Mouse (Mus musculus): ENCODE measurements around the gene Arih1. TPM values are rescaled to one million over a fixed set of nuclear protein-coding genes. Genes with fewer than 3 reads are reported as not detected.

The Arih1 gene
- 23.8 and 25.3 TPM in 2 replicates for polyA plus RNA-seq (2016; fragmentation: Nextera tagmentation; extraction: Ambion mirVana)

GRCm38 (mm10) chr9:59486549-59487065 lies at the start of gene Arih1:
TSS of gene Arih1 (minus strand) at chr9:59486618.
- Histone ChIP-seq H3K4me2 (peak within 1 kb of the TSS; percentile 87), H3K27me3 (no peaks in the 10 kb centered on the region), H3K27ac (peak within 1 kb of the TSS; percentile 100), H3K9me3 (no peaks in the 10 kb centered on the region), H3K4me1 (replicated peaks) (peaks cover 10% of the 10 kb centered on the region; the same call in 1 of the 2 replicates), H3K4me3 (replicated peaks) (peak within 1 kb of the TSS; percentile 99), H3K36me3 (0 out of 2 replicates have a peak, but pooled peaks cover 12% of the 10 kb centered on the region), H3K9ac (replicated peaks) (peak within 1 kb of the TSS; percentile 99)
- under 1% methylated on average over 45 of the region's 56 CpGs for WGBS
- ATAC-seq (ENCODE audit: insufficient number of reproducible peaks, insufficient read depth, low FRiP score, low TSS enrichment, low read depth) = peak; percentile 97

GRCm38 (mm10) chr9:59533889-59534288 lies 47.5 kb upstream of the Arih1 start:
- H3K9me3 ChIP-seq = no peaks in the 10 kb centered on the region
- H3K4me3 ChIP-seq (replicated peaks) = no peak overlapping the region
- 0 out of 2 replicates have a peak, but pooled peaks cover under 1% of the 10 kb centered on the region for H3K4me1 ChIP-seq (replicated peaks)
- no peaks in the 10 kb centered on the region for H3K36me3 ChIP-seq
- 0 out of 2 replicates have a peak, but pooled peaks cover 2% of the 10 kb centered on the region for H3K27me3 ChIP-seq
- ATAC-seq (ENCODE audit: insufficient number of reproducible peaks, insufficient read depth, low FRiP score, low TSS enrichment, low read depth) = no peak
- no peak overlapping the region for H3K27ac ChIP-seq
- H3K9ac ChIP-seq (replicated peaks) = no peak overlapping the region
- WGBS = 60% methylated on average over 4 of the region's 4 CpGs
- no peak overlapping the region for H3K4me2 ChIP-seq

DNA sequence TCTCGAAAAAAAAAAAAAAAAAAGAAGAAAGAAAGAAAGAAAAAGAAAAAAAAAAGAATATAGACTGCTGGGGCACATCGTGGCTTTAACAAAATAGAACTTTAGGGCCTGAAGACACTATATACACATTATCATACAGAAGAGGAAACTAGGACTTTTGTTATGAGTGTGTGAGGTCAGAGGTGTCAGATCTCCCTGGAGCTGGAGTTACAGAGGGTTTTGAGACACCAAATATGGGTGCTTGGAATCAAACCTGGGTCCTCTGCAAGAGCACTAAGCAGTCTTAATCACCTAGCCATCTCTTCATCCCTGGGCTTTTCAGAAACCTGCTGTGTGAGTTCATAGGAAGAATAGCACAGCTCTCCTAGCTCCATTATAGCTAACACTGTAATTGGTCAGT lies 47.0 kb upstream of the Arih1 start:
- Histone ChIP-seq H3K4me3 (replicated peaks) (no peak overlapping the region), H3K4me1 (replicated peaks) (no peaks in the 10 kb centered on the region), H3K9ac (replicated peaks) (no peak overlapping the region), H3K36me3 (no peaks in the 10 kb centered on the region), H3K27ac (no peak overlapping the region), H3K9me3 (no peaks in the 10 kb centered on the region), H3K4me2 (no peak overlapping the region), H3K27me3 (0 out of 2 replicates have a peak, but pooled peaks cover 2% of the 10 kb centered on the region)
- WGBS = 80% methylated on average over 2 of the region's 2 CpGs
- no peak for ATAC-seq (ENCODE audit: insufficient number of reproducible peaks, insufficient read depth, low FRiP score, low TSS enrichment, low read depth)

- no peak overlapping the region for H3K27ac ChIP-seq
- no peak for ATAC-seq (ENCODE audit: insufficient number of reproducible peaks, insufficient read depth, low FRiP score, low TSS enrichment, low read depth)
- WGBS = 55% methylated on average over 5 of the region's 5 CpGs
Measured at GRCm38 (mm10) chr9:59531645-59532044, 45.2 kb upstream of the Arih1 start.

DNA sequence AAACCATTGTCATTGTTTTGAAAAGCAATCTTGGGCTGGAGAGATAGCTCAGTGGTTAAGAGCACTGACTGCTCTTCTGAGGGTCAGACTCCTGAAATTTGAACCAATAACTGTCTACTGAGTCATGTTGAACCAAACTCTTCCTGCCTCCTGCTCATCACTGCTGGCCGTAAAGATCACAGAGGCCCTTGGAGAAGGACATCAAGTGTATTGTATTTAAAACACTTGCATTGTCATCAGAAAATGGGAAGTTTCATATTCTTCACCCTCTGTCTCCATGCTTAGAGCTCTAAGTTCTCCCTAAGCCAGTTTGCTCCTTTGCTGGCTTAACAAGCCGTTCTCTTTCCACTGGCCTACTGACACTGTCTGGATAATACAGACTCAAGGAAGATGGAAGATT lies 41.9 kb upstream of the Arih1 start:
- no peak overlapping the region for H3K4me3 ChIP-seq (replicated peaks)
- no peaks in the 10 kb centered on the region for H3K27me3 ChIP-seq
- no peaks in the 10 kb centered on the region for H3K9me3 ChIP-seq
- no peak for ATAC-seq (ENCODE audit: insufficient number of reproducible peaks, insufficient read depth, low FRiP score, low TSS enrichment, low read depth)
- no peaks in the 10 kb centered on the region for H3K36me3 ChIP-seq
- no peaks in the 10 kb centered on the region for H3K4me1 ChIP-seq (replicated peaks)
- no peak overlapping the region for H3K9ac ChIP-seq (replicated peaks)
- WGBS = 84% methylated on average over 2 of the region's 2 CpGs
- H3K4me2 ChIP-seq = no peak overlapping the region
- no peak overlapping the region for H3K27ac ChIP-seq

More at GRCm38 (mm10) chr9:59531645-59532044, 45.2 kb upstream of the Arih1 start:
- Histone ChIP-seq H3K4me1 (replicated peaks) (no peaks in the 10 kb centered on the region), H3K4me2 (no peak overlapping the region), H3K4me3 (replicated peaks) (no peak overlapping the region), H3K36me3 (no peaks in the 10 kb centered on the region), H3K27me3 (no peaks in the 10 kb centered on the region), H3K9me3 (no peaks in the 10 kb centered on the region), H3K9ac (replicated peaks) (no peak overlapping the region)

GRCm38 (mm10) chr9:59527580-59527979 lies 41.2 kb upstream of the Arih1 start:
- 85% methylated on average over 3 of the region's 3 CpGs for WGBS
- no peak overlapping the region for H3K27ac ChIP-seq
- no peaks in the 10 kb centered on the region for H3K36me3 ChIP-seq
- no peaks in the 10 kb centered on the region for H3K27me3 ChIP-seq
- no peaks in the 10 kb centered on the region for H3K9me3 ChIP-seq
- no peak for ATAC-seq (ENCODE audit: insufficient number of reproducible peaks, insufficient read depth, low FRiP score, low TSS enrichment, low read depth)
- no peak overlapping the region for H3K4me2 ChIP-seq
- no peak overlapping the region for H3K9ac ChIP-seq (replicated peaks)
- no peak overlapping the region for H3K4me3 ChIP-seq (replicated peaks)
- no peaks in the 10 kb centered on the region for H3K4me1 ChIP-seq (replicated peaks)

DNA sequence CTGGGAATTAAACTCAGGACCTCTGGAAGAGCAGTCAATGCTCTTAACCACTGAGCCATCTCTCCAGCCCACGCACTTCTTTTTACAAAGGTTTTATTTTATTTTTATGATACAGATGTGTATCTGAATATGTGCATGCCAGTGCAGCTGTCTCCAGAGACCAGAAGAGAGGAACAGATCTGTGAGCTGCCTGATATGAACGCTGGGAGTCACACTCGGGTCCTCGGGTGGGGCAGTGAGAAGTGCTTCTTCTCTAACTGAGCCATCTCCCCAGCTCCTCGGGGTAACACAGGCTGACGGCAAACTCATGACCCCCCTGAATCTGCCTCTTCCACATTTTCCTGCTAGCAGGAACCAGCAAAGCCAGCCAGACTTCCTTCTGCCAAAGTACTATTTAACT lies 40.3 kb upstream of the Arih1 start:
- Histone ChIP-seq H3K9ac (replicated peaks) (no peak overlapping the region), H3K27ac (no peak overlapping the region), H3K27me3 (no peaks in the 10 kb centered on the region), H3K4me2 (no peak overlapping the region), H3K9me3 (no peaks in the 10 kb centered on the region), H3K36me3 (no peaks in the 10 kb centered on the region), H3K4me3 (replicated peaks) (no peak overlapping the region), H3K4me1 (replicated peaks) (no peaks in the 10 kb centered on the region)
- WGBS = 78% methylated on average over 6 of the region's 6 CpGs
- ATAC-seq (ENCODE audit: insufficient number of reproducible peaks, insufficient read depth, low FRiP score, low TSS enrichment, low read depth) = no peak

DNA sequence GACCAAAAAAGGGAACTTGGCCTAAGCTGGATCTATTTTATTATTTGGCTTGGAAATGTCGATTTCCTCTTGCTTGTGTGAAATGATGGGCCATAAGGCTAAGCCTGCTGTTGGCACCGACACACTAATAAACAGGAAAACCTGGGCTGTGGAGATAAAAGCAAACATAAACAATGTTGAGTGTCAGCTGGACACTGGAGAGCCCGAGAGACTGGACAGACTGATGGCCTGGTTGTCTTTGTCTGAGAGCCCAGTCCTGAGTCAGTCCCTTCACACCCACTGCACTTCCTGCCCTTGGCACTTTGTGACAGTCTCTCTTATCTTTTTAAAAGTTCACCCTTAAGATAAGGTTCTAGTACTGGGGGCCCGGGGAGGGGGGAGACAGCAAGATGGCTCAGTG lies 36.5 kb upstream of the Arih1 start:
- no peaks in the 10 kb centered on the region for H3K4me1 ChIP-seq (replicated peaks)
- no peak overlapping the region for H3K27ac ChIP-seq
- H3K4me2 ChIP-seq = no peak overlapping the region
- H3K9me3 ChIP-seq = no peaks in the 10 kb centered on the region
- WGBS = 56% methylated on average over 4 of the region's 4 CpGs
- no peak for ATAC-seq (ENCODE audit: insufficient number of reproducible peaks, insufficient read depth, low FRiP score, low TSS enrichment, low read depth)
- H3K4me3 ChIP-seq (replicated peaks) = no peak overlapping the region
- no peak overlapping the region for H3K9ac ChIP-seq (replicated peaks)
- H3K27me3 ChIP-seq = no peaks in the 10 kb centered on the region
- H3K36me3 ChIP-seq = no peaks in the 10 kb centered on the region

DNA sequence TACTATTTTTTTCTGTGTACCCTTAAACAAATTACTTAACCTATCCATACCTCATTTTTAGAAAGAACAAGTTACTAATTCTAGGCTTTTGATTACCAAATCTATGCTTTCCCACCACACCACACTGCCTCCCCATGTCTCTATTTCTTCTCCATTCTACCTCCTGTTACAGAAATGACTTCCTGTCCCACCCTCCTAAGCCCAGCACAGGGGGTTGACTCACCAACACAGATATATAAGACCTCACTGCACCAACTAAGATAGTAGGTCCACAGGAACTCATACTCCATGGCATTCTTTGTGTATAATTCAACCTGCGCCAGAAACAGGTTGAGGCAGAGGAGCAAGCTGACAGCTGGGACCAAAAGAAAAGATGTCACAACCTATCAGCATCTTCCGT lies 33.0 kb upstream of the Arih1 start:
- no peak overlapping the region for H3K9ac ChIP-seq (replicated peaks)
- peaks cover 8% of the 10 kb centered on the region for H3K4me1 ChIP-seq (replicated peaks)
- H3K4me2 ChIP-seq = no peak overlapping the region
- ATAC-seq (ENCODE audit: insufficient number of reproducible peaks, insufficient read depth, low FRiP score, low TSS enrichment, low read depth) = no peak
- no peaks in the 10 kb centered on the region for H3K27me3 ChIP-seq
- H3K36me3 ChIP-seq = no peaks in the 10 kb centered on the region
- WGBS = 83% methylated on average over 2 of the region's 2 CpGs
- no peak overlapping the region for H3K27ac ChIP-seq
- H3K4me3 ChIP-seq (replicated peaks) = no peak overlapping the region
- H3K9me3 ChIP-seq = no peaks in the 10 kb centered on the region

DNA sequence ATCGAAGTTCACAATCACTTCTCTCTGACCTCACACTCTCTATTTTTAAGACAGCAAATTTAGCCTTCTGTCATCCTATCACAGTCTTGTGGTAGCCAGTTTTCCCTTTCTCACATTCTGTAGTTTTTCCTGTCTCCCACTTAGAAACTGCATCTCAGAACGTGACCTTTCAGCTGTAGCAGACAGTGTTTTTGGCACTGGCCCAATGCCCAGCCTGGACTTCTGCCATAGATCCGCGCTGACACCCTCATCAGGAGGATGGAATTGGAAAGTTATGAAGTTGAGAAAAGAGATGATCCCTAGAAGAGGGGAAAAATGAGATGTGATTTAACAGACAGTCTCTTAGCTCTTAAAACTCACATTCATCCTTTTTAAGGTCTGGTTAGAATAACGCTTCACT lies 32.6 kb upstream of the Arih1 start:
- Histone ChIP-seq H3K4me2 (no peak overlapping the region), H3K4me1 (replicated peaks) (peaks cover 8% of the 10 kb centered on the region), H3K4me3 (replicated peaks) (no peak overlapping the region), H3K27ac (no peak overlapping the region), H3K9ac (replicated peaks) (no peak overlapping the region), H3K9me3 (no peaks in the 10 kb centered on the region), H3K36me3 (no peaks in the 10 kb centered on the region), H3K27me3 (no peaks in the 10 kb centered on the region)
- WGBS = 85% methylated on average over 5 of the region's 5 CpGs
- no peak for ATAC-seq (ENCODE audit: insufficient number of reproducible peaks, insufficient read depth, low FRiP score, low TSS enrichment, low read depth)

GRCm38 (mm10) chr9:59517127-59517526 lies 30.7 kb upstream of the Arih1 start:
- H3K4me1 ChIP-seq (replicated peaks) = peaks cover 8% of the 10 kb centered on the region
- 41% methylated on average over 7 of the region's 7 CpGs for WGBS
- H3K36me3 ChIP-seq = no peaks in the 10 kb centered on the region
- no peak overlapping the region for H3K9ac ChIP-seq (replicated peaks)
- H3K27ac ChIP-seq = no peak overlapping the region
- H3K4me3 ChIP-seq (replicated peaks) = no peak overlapping the region
- H3K27me3 ChIP-seq = no peaks in the 10 kb centered on the region; the same call in 1 of the 2 replicates
- no peak for ATAC-seq (ENCODE audit: insufficient number of reproducible peaks, insufficient read depth, low FRiP score, low TSS enrichment, low read depth)
- H3K9me3 ChIP-seq = no peaks in the 10 kb centered on the region
- H3K4me2 ChIP-seq = peak overlapping the region; percentile 37

- H3K27ac ChIP-seq = no peak overlapping the region
- H3K27me3 ChIP-seq = no peaks in the 10 kb centered on the region; the same call in 1 of the 2 replicates
- no peak for ATAC-seq (ENCODE audit: insufficient number of reproducible peaks, insufficient read depth, low FRiP score, low TSS enrichment, low read depth)
- H3K9me3 ChIP-seq = no peaks in the 10 kb centered on the region
- H3K9ac ChIP-seq (replicated peaks) = no peak overlapping the region
- H3K4me2 ChIP-seq = no peak overlapping the region
- no peaks in the 10 kb centered on the region for H3K36me3 ChIP-seq
- WGBS = 74% methylated on average over 3 of the region's 3 CpGs
- H3K4me1 ChIP-seq (replicated peaks) = peaks cover 8% of the 10 kb centered on the region
- no peak overlapping the region for H3K4me3 ChIP-seq (replicated peaks)
Measured at GRCm38 (mm10) chr9:59515069-59515468, 28.7 kb upstream of the Arih1 start.
